Mouse (Mus musculus): ENCODE measurements around the gene Pgm1.

Gene Pgm1

DNA sequence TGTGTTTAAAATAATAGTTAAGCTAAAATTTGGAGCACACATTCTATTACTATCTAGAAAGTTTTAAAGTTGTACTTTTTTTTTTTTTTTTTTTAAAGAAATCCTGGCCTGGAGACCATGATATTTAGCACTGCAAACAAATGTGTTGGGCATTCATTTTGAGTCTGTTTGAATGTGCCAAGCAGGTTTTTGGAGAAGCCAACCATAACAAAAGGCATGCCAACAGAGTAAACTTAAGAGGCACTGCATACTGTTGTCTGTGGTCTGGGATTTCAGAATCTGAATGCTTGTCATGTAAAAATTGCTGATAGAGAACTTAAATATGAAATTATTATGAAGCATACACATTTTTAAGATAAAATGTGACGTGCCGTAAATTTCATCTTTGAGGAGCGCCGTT is 28.0 kb downstream of the Pgm1 start:
- no peak for DNase-seq (ENCODE audit: low read depth, low spot score)

DNA sequence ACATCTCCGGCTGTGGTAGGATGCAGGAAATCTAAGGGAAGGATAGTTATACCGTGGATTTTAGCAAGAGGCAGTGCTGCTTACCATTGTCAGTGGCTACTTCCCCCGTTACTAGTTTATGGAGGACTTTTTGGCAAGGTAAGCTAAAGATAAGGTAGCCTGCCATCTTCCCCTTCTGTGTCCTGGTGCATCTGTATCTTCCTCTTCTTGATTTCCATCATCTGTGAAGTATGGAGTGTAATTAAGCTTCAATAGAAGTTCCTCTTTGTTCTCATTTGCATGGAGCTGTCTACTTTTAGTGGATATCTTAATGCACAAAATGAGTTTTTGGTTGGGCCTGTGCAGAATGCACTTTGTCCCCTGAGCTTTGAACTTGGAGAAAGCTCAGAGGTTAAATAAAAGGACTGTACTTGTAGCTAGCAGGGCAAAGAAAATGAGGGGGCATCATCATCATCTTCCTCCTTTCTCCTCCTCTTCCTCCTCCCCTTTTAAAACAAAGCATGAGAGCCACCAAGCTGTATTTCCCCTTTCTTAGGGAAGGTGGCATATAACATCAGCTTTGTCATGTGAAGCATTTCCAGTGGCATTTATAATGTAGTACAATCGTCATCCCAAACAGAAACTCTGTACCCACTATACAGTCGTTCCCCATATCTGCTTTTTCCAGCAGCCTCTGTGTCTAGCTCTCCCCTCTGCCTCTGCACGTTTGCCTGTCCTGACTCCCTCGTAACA is 29.0 kb downstream of the Pgm1 start:
- no peak for DNase-seq (ENCODE audit: low read depth, low spot score)

GRCm38 (mm10) chr4:99959308-99959707 is 30.1 kb downstream of the Pgm1 start:
- no peak for DNase-seq (ENCODE audit: low read depth, low spot score)

- no peak for DNase-seq (ENCODE audit: low read depth, low spot score)
Measured at GRCm38 (mm10) chr4:99966555-99966954, 37.3 kb downstream of the Pgm1 start.

GRCm38 (mm10) chr4:99969328-99969727 is 40.1 kb downstream of the Pgm1 start:
- DNase-seq (ENCODE audit: low read depth, low spot score), result no peak

GRCm38 (mm10) chr4:99970097-99970496 is 40.9 kb downstream of the Pgm1 start:
- DNase-seq (ENCODE audit: low read depth, low spot score), result no peak

GRCm38 (mm10) chr4:99972886-99973285 is 43.7 kb downstream of the Pgm1 start:
- DNase-seq (ENCODE audit: low read depth, low spot score), result no peak

DNA sequence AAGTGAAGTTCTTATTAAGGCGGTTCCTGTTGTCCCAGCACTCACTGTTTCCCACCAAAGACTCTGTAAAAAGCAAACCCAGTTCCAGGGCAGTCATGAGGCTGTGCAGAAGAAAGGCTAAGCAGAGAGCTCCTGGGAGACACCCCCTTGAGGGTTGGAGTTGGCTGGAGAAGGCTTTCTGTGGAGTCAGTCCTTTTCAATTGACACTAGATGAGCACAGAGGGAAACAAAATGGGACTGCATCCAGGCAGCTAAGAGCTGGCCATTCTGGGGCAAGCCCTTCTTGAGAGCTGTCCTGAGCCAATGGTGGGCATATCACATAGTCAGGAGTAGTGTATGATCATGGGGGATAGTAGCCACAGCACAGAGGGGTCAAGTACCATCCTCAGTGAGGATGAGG is 44.7 kb downstream of the Pgm1 start:
- DNase-seq (ENCODE audit: low read depth, low spot score), result no peak

DNA sequence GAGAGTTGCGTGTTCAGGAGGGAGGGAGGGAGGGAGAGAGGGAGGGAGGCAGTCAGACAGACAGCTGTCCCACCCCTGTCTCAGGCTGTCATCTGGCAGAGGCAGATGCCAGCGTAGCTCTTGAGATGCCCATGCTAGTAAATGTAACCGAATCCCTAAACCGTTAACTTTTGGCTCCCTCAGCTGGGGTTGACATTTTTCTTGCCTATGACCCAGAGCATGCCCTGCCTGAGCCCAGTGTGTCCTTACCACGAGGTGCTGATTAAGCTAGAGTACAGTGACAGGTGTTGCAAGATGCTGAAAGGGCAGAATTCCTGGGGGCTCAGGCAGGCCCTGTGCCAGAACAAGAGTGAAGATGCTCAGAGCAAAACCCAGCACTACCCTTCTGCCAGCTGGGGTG is 45.2 kb downstream of the Pgm1 start:
- DNase-seq (ENCODE audit: low read depth, low spot score), result no peak

DNA sequence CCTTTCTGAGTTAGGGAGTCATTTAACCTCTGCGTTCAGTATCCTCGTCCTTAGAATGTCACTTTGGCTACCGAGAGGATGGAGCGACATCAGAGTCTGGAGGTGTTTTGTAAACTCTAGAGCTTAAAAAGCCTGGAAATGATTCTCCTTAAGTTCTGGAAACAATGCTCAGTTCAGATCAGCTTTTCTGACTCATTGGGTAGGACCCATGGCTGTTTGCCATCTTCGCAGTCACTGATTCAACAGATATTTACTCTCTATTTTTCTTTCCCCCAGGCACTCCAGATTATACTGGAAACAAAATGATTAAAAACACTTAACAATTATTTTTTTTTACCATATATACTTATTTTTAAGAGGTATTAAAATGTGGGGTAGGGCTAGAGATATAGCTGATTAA is 50.1 kb downstream of the Pgm1 start:
- DNase-seq (ENCODE audit: low read depth, low spot score), result no peak

DNA sequence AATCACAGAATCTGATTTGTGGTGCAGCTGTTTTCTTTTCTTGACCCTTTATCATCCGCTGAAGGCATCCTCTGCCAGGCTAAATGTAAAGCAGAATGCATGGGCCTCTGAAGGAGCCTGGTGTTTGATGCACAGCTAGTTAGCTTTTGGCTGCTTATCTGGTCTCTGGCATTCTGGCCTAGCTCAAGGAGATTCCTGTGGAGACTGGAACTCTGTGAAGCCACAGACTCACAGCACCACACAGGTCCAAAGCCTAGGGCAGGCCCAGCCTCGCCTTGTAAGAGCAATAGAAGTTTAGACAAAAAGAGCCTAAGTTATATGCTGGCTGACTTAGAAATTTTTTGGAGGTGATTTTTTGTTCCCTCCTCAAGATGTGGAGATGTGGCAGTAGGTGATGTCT is 52.0 kb downstream of the Pgm1 start:
- DNase-seq (ENCODE audit: low read depth, low spot score), result no peak

GRCm38 (mm10) chr4:99983652-99984368 is 54.6 kb downstream of the Pgm1 start:
- no peak for DNase-seq (ENCODE audit: low read depth, low spot score)

DNA sequence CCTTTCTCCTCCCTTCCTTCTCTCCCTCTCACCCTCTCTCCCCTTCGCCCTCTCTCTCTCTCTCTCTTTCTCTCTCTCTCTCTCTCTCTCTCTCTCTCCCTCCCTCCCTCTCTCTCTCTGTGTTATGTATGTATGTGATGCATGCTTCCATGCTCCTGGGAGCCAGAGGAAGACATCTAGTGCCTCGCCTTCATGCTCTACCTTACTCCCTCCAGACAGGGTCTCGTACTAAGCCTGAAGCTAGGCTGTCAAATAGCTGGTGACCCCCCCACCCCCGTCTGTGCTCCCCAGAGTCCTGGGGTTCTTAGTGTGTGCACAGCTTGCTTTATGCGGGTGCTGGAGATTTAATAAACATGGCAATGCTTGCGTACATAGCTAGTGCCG is 55.1 kb downstream of the Pgm1 start:
- DNase-seq (ENCODE audit: low read depth, low spot score), result no peak

GRCm38 (mm10) chr4:99985086-99985485 is 55.9 kb downstream of the Pgm1 start:
- no peak for DNase-seq (ENCODE audit: low read depth, low spot score)

DNA sequence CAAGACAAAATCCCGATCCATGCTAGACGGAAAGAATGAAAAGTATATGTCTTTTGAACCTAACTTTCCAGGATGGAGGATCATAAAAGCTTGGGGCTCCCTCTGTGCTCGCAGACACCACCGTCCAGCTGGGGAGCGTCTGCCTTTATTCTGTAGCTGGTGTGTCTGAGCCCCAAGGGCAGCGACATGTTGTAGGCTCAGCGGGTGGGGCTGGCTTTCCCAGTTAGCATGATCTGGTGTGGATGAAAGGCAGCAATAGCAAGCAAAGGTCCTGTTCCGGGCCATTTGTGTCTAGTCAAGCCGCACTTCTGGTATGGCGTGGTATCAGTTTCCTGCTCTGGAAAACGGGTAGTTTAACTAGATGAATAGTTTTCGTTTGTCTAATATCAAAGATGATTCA is 56.4 kb downstream of the Pgm1 start:
- no peak for DNase-seq (ENCODE audit: low read depth, low spot score)

DNA sequence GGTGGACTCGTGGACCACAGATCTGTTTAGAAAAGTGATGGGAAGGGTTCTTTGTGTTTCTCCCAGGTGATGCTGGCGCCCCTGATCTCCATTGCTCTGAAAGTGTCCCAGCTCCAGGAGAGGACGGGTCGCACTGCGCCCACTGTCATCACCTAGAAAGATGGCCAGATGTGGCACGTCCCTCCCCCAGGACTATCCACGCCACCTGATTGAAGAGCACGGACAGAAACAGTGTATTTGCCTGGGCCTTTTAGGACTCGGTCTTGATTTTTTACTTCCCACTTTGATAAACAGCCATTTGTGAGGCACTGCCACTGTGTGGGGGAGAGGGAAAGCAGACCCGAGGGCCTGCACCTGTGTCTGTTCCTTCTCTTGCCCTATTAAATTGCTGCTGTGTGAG is 57.4 kb downstream of the Pgm1 start:
- DNase-seq (ENCODE audit: low read depth, low spot score), result no peak

- DNase-seq (ENCODE audit: low read depth, low spot score), result no peak
Measured at GRCm38 (mm10) chr4:99988771-99989170, 59.6 kb downstream of the Pgm1 start.

DNA sequence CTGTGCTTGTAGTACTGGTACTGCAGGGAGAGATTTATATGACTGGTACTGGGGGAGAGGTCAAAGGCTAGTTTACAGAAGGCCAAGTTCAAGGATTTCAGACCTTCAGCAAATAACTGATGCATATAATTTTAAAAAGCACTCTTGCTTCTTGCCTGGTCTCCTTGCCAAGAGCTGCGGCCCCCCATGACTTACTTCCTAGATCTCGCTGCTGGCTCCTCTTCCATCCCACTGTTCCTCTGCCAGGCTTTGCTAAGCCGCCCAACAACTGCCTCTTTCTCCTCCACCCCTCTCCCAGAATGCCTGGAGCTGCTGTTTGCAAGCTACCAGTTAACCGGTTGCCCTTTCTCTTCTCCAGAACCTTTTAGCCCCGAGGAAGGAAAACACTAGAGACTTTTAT is 71.8 kb downstream of the Pgm1 start:
- DNase-seq (ENCODE audit: low read depth, low spot score), result no peak

GRCm38 (mm10) chr4:100001806-100002205 is 72.6 kb downstream of the Pgm1 start:
- no peak for DNase-seq (ENCODE audit: low read depth, low spot score)

GRCm38 (mm10) chr4:100007721-100008120 is 78.5 kb downstream of the Pgm1 start:
- no peak for DNase-seq (ENCODE audit: low read depth, low spot score)

DNA sequence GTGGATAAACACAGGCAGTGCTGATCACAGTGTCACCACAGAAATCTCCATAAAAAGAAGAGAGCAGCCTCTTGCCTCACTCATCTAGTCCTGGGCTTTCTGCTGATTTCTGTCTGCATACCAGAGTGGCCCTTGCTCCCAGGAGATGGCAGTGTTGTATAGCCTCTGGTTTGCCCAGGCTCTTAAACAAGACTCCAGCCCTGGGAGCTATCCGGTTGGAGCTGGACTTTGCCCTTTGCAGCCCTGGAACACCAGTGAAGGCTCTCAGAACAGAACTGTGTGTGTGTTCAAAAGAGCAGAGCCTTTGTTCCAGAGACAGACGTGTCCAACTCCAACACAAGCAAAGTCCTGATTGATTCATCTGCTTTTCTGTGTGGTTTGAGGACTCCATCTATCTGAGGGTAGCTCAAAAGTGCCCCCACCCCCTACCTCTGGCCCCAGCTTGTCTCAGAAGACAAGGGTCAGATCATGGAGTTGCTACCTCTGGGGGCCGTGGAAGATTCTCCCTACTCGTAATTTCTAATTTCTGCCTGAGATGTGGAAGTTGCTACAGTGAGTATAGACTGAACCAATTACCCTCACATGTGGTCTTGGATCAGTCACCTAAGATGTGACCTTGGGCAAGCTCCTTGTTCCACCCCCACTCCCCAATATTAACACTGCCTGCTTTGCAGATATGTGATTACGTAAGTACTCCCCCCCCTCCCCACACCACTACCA is 79.3 kb downstream of the Pgm1 start:
- DNase-seq (ENCODE audit: low read depth, low spot score), result no peak

- no peak for DNase-seq (ENCODE audit: low read depth, low spot score)
Measured at GRCm38 (mm10) chr4:100009211-100009678, 80.0 kb downstream of the Pgm1 start.

DNA sequence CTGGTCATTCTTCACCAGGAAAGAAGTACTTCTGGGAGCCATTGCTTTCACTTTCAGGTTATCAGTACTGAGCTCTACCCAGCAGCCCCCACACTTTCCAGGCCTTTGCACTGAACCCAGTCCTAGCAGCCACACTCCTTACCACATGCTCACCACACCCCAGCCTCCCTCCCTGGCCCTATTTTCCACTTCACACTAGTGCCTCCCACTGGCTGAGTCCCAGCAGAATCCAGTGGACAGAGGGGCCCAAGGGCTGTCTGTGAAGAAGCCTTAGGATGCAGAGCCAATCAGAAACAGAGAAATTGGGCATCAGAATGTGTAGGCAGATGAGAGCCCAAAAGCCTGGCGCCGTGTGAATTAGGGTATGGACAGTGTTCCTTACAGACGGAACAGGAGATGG is 81.7 kb downstream of the Pgm1 start:
- DNase-seq (ENCODE audit: low read depth, low spot score), result no peak

All from c-Kit-negative CD71-positive TER-119-positive erythroid progenitor cells, embryonic 14.5 days (primary cell).